In the genomic region with DNA sequence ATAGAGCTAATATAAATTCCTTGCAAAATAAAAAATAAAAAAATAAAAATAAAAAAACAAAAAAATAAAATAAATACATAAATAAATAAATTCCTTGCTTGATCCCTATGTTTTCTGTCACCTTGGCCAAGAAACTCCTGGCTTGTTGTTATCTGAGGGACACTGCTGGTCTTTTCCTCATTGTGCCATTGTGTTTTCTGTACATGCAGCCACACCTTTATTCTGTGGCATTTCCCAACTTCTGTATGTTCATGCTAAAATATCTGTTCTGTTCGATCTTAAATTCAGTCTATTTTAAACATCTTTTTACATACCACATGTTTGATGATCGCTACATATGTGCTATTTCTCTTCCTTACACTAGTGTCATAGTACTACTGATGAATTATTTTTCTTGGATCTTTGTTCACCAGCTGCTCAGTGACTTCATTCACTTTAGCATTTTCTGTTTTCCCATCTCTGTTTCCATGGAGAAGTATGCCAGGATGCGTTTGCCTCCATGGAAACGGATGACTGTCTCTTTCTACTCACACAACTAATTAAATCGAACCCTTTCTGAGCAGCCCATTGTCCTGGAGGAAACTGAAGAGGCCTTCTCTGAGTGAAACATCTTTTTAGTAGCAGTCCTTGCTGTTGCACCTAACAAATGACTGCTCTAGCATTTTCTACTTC, we compare ENCODE assay signal across 12 mouse cellular contexts. TPM values are rescaled to one million over a fixed set of nuclear protein-coding genes. Genes with fewer than 3 reads are reported as not detected.
DNase-seq lines count a peak whose midpoint lies in the region; ATAC-seq lines count a peak whose summit lies in the region.
"Had no signal": no experiment of that assay in that cellular context is flagged by ENCODE, and none has a peak within 500 bp of the region (broad histone marks: within the 10 kb centered on the region; RNA-seq: fewer than 3 reads in every experiment).

No protein-coding gene starts in this region.

- ATAC-seq in hindbrain, embryonic 16.5 days, result peak; percentile 86
- ATAC-seq in midbrain, embryonic 15.5 days (replicated peaks), result peak; percentile 79

- peak; percentile 48 for DNase-seq in Muller cell, postnatal 12 days (ENCODE audit: inconsistent ontology term)
- peak; percentile 57 for DNase-seq in embryo, embryonic 11 days
- DNase-seq in heart, postnatal 14 days, result no peak
- DNase-seq in adrenal gland, postnatal 4 days (ENCODE audit: low spot score in 2 of 2), result no peak
- DNase-seq in kidney, postnatal 25 days, result no peak
- DNase-seq in heart, adult 9 months (ENCODE audit: low spot score in 2 of 2), result no peak
- DNase-seq: cerebellum, adult 9-11 months; kidney, postnatal 10 days had no signal

- H3K4me3 ChIP-seq in hindbrain, embryonic 16.5 days (ENCODE audit: low read length), result no peak overlapping the region
- no peak overlapping the region for H3K4me3 ChIP-seq in midbrain, embryonic 15.5 days
- H3K4me3 ChIP-seq: heart, embryonic 10.5 days had no signal

- no peaks in the 10 kb centered on the region for H3K9me3 ChIP-seq in hindbrain, embryonic 16.5 days (ENCODE audit: control insufficient read depth, low read length)
- H3K9me3 ChIP-seq in midbrain, embryonic 15.5 days, result no peaks in the 10 kb centered on the region
- H3K9me3 ChIP-seq: heart, embryonic 10.5 days had no signal

- WGBS in hindbrain, embryonic 16.5 days, result 25% methylated on average over 5 of the region's 5 CpGs
- WGBS in midbrain, embryonic 15.5 days, result 14% methylated on average over 5 of the region's 5 CpGs

- H3K4me2 ChIP-seq in hindbrain, embryonic 16.5 days (ENCODE audit: low read length), result no peak overlapping the region
- H3K4me2 ChIP-seq in midbrain, embryonic 15.5 days, result no peak overlapping the region
- H3K4me2 ChIP-seq: liver, embryonic 11.5 days had no signal

- no peaks in the 10 kb centered on the region for H3K36me3 ChIP-seq in hindbrain, embryonic 16.5 days (ENCODE audit: control insufficient read depth, insufficient read depth, low read length)
- H3K36me3 ChIP-seq in midbrain, embryonic 15.5 days (replicated peaks), result no peaks in the 10 kb centered on the region

- H3K27me3 ChIP-seq in hindbrain, embryonic 16.5 days (replicated peaks; ENCODE audit: control insufficient read depth, insufficient read depth, low read length), result no peaks in the 10 kb centered on the region
- H3K27me3 ChIP-seq in midbrain, embryonic 15.5 days (replicated peaks), result no peaks in the 10 kb centered on the region

- peak overlapping the region; percentile 48; the same call in 1 of the 2 replicates for H3K27ac ChIP-seq in hindbrain, embryonic 16.5 days (ENCODE audit: low read depth, low read length)
- peak overlapping the region; percentile 57 for H3K27ac ChIP-seq in midbrain, embryonic 15.5 days
- H3K27ac ChIP-seq: heart, embryonic 10.5 days had no signal

- no peak overlapping the region for H3K9ac ChIP-seq in hindbrain, embryonic 16.5 days (ENCODE audit: low read depth, low read length)
- H3K9ac ChIP-seq in midbrain, embryonic 15.5 days, result no peak overlapping the region

- intact Hi-C loops in heart, postnatal 14 days (cut with DNase I), result no loop called here

- H3K4me1 ChIP-seq in hindbrain, embryonic 16.5 days (ENCODE audit: control insufficient read depth, insufficient read depth, low read depth, low read length), result no peaks in the 10 kb centered on the region
- 0 out of 2 replicates have a peak, but pooled peaks cover 4% of the 10 kb centered on the region for H3K4me1 ChIP-seq in midbrain, embryonic 15.5 days
- H3K4me1 ChIP-seq: heart, embryonic 10.5 days had no signal

RNA-seq across cellular contexts. Expression of a gene that starts 7.7 kb away (rescaled TPM):
- polyA plus RNA-seq in hindbrain, embryonic 16.5 days (2015; fragmentation: Nextera tagmentation; extraction: Ambion mirVana), result 6.0 and 7.1 TPM in 2 replicates
- polyA plus RNA-seq in midbrain, embryonic 15.5 days (2015; fragmentation: Nextera tagmentation; extraction: Ambion mirVana), result 6.4 and 8.3 TPM in 2 replicates
- 1 to 10 TPM; 3.7 to 4.2 TPM for total RNA-seq in heart, postnatal 14 days (2021)
- 10 to 100 TPM; 10.3 to 10.8 TPM for total RNA-seq in adrenal gland, postnatal 4 days (2021)

RNA-seq across cellular contexts. Expression of a gene that starts 7.9 kb away (rescaled TPM):
- 64.2 and 64.3 TPM in 2 replicates for polyA plus RNA-seq in hindbrain, embryonic 16.5 days (2015; fragmentation: Nextera tagmentation; extraction: Ambion mirVana)
- 58.7 and 62.1 TPM in 2 replicates for polyA plus RNA-seq in midbrain, embryonic 15.5 days (2015; fragmentation: Nextera tagmentation; extraction: Ambion mirVana)
- 10 to 100 TPM; 29.8 to 33.8 TPM for total RNA-seq in heart, postnatal 14 days (2021)
- total RNA-seq in adrenal gland, postnatal 4 days (2021), result 10 to 100 TPM; 52.5 to 56.2 TPM

Comparison
In these comparisons a context has a peak if more than half of its experiments do, and no peak if none do; other contexts are left out.
1. DNase-seq: peak in Muller cell, postnatal 12 days (single experiment) and embryo, embryonic 11 days (single experiment); none in heart, postnatal 14 days (0 of 2), adrenal gland, postnatal 4 days (0 of 2), kidney, postnatal 25 days (0 of 2) and heart, adult 9 months (0 of 2).